Mouse (Mus musculus) spleen, postnatal 14 days (tissue): ENCODE measurements around the gene Nhsl1.
"Not testable (repeated sequence)": the region's sequence is repeated elsewhere in the genome, so short reads cannot be mapped to it uniquely, and the experiment has no call there.

Source experiments
- DNase-seq, 2 experiments: peaks; one replicate each; pipeline ENCODE4 v3.0.0; 2021 to 2022; ENCODE audit warnings: low spot score in 2 of 2

The Nhsl1 gene

GRCm38 (mm10) chr10:18528475-18528874 is 209.7 kb downstream of the Nhsl1 start:
- no peak for DNase-seq

GRCm38 (mm10) chr10:18529177-18529576 is 210.4 kb downstream of the Nhsl1 start:
- DNase-seq = no peak

GRCm38 (mm10) chr10:18530161-18530560 is 211.4 kb downstream of the Nhsl1 start:
- no peak for DNase-seq

- no peak for DNase-seq
Observed at GRCm38 (mm10) chr10:18532293-18532692, 213.5 kb downstream of the Nhsl1 start.

GRCm38 (mm10) chr10:18536889-18537288 is 218.1 kb downstream of the Nhsl1 start:
- no peak for DNase-seq

GRCm38 (mm10) chr10:18545309-18545708 is 226.5 kb downstream of the Nhsl1 start:
- DNase-seq = no peak

GRCm38 (mm10) chr10:18545813-18546235 is 227.0 kb downstream of the Nhsl1 start, which contains the start of gene Hebp2:
Gene Hebp2 (minus strand): TSS chr10:18546076.
- no peak for DNase-seq

- no peak for DNase-seq
Observed at GRCm38 (mm10) chr10:18547381-18547780, 228.6 kb downstream of the Nhsl1 start.

GRCm38 (mm10) chr10:18549321-18550216 is 230.8 kb downstream of the Nhsl1 start:
- no peak for DNase-seq

- not testable (repeated sequence) for DNase-seq
Observed at GRCm38 (mm10) chr10:18559076-18559475, 240.3 kb downstream of the Nhsl1 start.

- no peak for DNase-seq
Observed at GRCm38 (mm10) chr10:18561445-18561844, 242.7 kb downstream of the Nhsl1 start.

GRCm38 (mm10) chr10:18562940-18563339 is 244.2 kb downstream of the Nhsl1 start:
- no peak for DNase-seq

GRCm38 (mm10) chr10:18572581-18572980 is 253.8 kb downstream of the Nhsl1 start:
- DNase-seq = no peak
